Mouse (Mus musculus) layer of hippocampus, adult 18-20 months (tissue): ENCODE results near the gene Slc35f4. TPM values are rescaled to one million over a fixed set of nuclear protein-coding genes. Genes with fewer than 3 reads are reported as not detected.
A peak's percentile ranks its signal among the peaks of the same experiment; 100 is the strongest.

ENCODE experiments used
- DNase-seq, 2 experiments: peaks; one replicate each; pipeline ENCODE4 v3.0.0; 2022; ENCODE audit warnings: low spot score in 2 of 2
- total RNA-seq, 2 experiments: library from RNA; stranded (reverse); gene quantifications; 2 replicates each; pipeline ENCODE4 v1.2.3; 2021

The Slc35f4 gene
- total RNA-seq, 2 experiments from 2014 or later, result 13.7 to 15.4 TPM

- DNase-seq, result peak in 1 of 2 experiments; percentile 19
Observed at GRCm38 (mm10) chr14:49348897-49349250, 177.0 kb downstream of the Slc35f4 start.

DNA sequence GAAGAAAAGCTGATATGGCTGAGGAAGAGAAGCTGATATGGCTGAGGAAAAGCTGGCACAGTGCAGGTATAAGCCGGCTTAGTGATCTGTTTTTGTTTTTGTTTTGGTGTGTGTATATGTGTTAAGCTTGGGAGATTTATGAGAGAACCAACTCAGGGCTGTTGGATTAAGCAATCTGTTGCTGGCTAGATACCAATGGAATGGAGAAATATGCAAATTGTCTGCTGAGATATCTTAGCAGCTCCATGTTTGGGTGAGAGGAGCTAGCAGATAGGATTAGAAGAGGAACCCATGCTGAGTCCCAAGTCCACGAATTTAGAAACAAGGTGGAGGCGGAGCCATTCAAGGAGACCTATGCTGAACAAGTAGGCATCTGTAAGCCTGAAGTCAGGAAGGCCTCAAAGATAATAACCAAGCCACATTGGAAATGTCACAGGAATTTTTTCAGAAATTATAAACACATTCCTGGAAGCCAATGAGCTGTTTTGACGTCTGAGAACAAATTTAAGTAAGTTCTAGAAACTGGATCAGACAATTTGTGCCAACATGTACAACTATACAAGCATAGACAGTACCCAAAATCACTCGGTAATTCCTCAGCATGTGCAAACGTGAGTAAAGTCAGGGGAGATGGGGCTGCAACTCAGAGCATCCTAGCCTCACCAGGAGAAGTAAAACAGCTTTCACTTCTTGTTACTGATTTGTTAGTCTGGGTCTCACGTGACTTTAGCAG is 177.5 kb downstream of the Slc35f4 start:
- DNase-seq, result no peak

GRCm38 (mm10) chr14:49345835-49346234 is 180.0 kb downstream of the Slc35f4 start:
- no peak for DNase-seq

DNA sequence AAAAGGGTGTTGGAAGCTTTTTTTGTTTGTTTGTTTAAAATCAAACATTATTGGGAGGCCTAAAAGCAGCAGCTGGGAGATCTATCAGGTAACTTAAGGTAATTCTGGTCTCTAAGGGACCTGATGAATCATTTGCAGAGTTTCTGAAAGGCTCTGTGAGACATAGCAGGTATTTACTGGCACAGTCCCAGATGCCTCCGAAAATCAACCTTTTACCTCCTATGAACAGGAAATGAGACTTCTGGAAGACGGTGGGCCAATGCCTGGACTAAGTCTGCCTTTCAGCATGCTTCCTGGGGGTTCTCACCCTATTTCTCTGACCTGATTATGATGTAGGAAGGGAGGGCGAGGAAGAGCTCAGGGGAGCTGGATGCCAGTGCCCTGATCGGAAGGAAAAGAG is 188.8 kb downstream of the Slc35f4 start:
- DNase-seq, result no peak

DNA sequence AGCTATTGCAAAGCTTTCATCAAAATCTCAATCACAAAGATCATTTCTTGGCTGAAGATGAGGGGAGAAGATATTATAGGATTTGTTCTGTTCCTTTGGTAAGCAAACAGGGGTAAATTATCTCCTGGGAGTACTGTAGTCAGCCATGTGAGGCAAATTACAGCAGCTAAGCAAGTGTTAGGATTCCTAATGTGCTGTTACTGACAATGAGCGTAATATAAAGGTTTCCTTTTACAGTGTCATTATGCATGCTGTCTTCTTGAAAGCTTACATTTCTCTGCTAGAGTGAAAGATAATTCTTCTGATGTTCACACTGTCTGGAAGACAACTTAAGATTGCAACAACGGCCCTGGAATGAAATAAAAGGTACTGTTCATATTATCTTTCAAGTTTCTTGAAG is 192.0 kb downstream of the Slc35f4 start:
- no peak for DNase-seq

GRCm38 (mm10) chr14:49316493-49316894 is 209.4 kb downstream of the Slc35f4 start:
- no peak for DNase-seq

- DNase-seq, result no peak
Observed at GRCm38 (mm10) chr14:49313981-49314380, 211.9 kb downstream of the Slc35f4 start.

- no peak for DNase-seq
Observed at GRCm38 (mm10) chr14:49313376-49313775, 212.5 kb downstream of the Slc35f4 start.

DNA sequence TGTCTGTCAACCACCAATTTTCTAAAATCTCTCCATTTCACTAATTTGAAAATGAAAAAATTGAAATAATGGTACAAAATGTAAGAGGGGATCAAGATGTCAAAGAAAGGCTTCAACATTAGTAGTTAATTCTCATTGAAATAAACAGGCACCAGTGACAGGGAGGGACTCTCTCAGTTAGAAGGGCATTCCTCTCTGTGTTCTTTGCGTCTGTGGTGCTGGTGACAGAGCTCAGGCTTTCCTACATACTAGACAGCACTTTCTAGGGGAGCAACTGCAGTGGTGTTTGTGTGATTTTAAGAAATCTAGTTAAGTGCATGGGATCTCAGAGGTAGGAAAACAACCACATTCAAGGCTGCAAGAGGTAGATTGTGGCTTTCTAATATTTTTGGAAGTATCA is 214.3 kb downstream of the Slc35f4 start:
- DNase-seq, result no peak

DNA sequence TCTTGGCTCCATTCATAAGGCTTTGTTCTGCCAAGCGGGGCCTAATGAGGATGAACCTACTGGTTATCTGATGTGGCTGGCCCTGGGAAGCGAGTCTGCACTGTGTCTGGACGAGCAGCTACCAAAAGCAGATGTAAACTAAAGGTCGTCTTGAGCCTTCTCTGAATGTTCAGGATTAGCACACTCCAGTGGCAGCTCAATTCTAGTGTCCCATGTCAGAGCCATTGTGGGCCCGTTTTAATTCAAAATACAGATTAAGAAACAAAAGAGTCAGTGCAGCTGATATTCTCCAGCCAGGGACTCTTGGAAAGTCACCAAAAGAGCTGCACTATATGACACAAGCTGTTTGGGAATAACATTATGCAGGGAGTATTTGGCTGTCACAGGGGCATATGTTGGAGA is 214.8 kb downstream of the Slc35f4 start:
- DNase-seq, result peak in 1 of 2 experiments; percentile 22

- no peak for DNase-seq
Observed at GRCm38 (mm10) chr14:49309670-49310069, 216.2 kb downstream of the Slc35f4 start.

DNA sequence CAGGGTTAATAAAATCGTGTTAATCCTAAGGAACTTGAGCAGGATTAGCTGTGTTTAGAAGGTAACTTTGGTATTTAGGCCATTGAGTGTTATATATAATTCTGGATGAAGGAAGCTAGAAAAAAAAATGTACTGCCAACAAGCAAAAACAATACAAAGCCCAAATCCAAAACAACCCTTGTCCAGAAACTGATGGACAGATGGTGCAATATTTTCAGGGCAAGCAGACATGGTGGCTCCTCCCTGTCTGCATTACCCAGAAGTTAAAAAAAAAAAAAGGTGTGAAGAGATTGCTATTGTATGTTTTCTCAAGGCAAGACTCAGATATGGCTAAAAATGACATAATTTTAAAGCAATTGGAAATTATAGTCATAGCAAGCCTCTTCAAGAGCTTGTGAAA is 217.3 kb downstream of the Slc35f4 start:
- no peak for DNase-seq

- DNase-seq, result no peak
Observed at GRCm38 (mm10) chr14:49307842-49308241, 218.0 kb downstream of the Slc35f4 start.

DNA sequence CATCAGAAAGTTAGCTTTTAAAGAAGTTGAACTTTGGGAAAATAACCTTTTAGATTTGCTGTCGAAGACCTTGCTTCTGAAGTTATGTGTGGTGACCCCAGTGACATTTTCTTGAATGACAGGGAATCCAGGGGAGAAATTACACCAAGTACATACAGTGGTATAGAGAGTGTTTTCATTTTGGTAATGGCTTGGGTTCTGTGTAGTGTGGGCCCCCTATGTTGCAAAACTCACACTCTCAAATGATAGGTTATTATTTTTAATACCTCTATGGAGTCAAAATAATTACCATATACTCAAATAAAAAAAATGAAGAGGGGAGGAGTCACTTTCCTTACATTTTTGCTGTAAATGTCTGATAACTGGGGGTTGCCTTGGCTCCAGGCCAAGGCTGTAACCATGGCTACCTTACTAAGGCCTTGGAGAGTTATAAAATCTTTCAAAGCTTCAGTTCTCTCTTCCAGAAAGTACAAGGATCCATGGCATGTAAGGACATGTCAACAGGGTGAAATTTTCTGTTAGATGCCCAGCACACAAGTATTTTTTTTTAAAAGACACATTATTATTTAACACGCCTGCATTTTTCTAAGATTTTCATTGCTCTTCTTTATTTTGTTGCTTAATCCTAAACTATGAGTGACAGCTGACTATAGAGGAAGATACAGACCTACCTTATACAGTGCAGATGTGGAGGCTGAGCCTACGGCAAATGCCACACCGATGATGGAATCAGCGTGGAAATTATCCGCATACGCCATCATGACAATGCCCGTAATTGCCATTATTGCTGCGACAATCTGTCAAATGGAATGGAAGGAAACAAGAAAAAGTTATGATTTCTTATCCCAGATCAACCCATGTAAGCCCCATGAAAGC is 220.1 kb downstream of the Slc35f4 start:
- no peak for DNase-seq

GRCm38 (mm10) chr14:49302271-49302857 is 223.5 kb downstream of the Slc35f4 start:
- no peak for DNase-seq

- DNase-seq, result no peak
Observed at GRCm38 (mm10) chr14:49300981-49301619, 224.7 kb downstream of the Slc35f4 start.

- no peak for DNase-seq
Observed at GRCm38 (mm10) chr14:49300326-49300725, 225.5 kb downstream of the Slc35f4 start.

GRCm38 (mm10) chr14:49293802-49294449 is 231.9 kb downstream of the Slc35f4 start:
- DNase-seq, result no peak

DNA sequence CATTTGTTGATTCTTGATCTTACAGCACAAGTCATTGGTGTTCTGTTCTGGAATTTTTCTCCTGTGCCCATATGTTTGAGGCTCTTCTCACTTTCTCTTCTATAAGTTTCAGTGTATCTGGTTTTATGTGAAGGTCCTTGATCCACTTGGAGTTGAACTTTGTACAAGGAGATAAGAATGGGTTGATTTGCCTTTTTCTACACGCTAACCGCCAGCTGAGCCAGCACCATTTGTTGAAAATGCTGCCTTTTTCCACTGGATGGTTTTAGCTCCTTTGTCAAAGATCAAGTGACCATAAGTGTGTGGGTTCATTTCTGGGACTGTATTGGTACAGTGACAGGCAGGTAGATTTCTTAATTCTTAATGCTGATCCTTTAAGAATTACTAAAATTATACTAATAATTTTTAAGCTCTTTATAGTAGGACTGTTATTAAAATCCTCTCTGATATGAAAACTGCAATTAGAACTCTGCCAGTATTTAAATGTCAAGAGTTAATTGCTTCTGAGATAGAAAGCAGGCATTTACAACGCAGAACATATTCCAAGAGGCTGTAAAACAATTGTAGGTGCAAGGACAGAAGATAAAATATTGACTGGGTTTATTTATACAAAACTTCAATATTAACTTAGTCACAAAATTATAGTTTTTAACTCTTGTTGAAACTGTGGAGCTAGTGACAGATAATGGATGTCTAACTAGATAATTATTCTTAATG is 235.7 kb downstream of the Slc35f4 start:
- no peak for DNase-seq
